Mouse (Mus musculus): ENCODE data around the gene Clmn. TPM values are rescaled to one million over a fixed set of nuclear protein-coding genes. Genes with fewer than 3 reads are reported as not detected.

Clmn gene
- polyA plus RNA-seq, 1 experiment: 0.05 TPM

- H3ac ChIP-seq (ENCODE audit: control insufficient read depth, insufficient read length, low read depth): no peak overlapping the region
- H3K79me3 ChIP-seq (ENCODE audit: low read depth): peaks cover 7% of the 10 kb centered on the region
- peaks cover 78% of the 10 kb centered on the region for H3K36me3 ChIP-seq (ENCODE audit: control insufficient read depth, insufficient read depth)
- peaks cover 38% of the 10 kb centered on the region for H3K79me2 ChIP-seq (ENCODE audit: control insufficient read depth, insufficient read depth)
- TF ChIP-seq MYOG (IDR thresholded peaks at IDR 0.05; ENCODE audit: control insufficient read depth, extremely low read depth, insufficient read length) (no peak), FOSL1 (IDR thresholded peaks at IDR 0.05; ENCODE audit: insufficient read depth, low read length, poor library complexity, severe bottlenecking) (no peak), USF1 (IDR thresholded peaks at IDR 0.05; ENCODE audit: low read depth) (no peak), CTCF (IDR thresholded peaks at IDR 0.05; ENCODE audit: control insufficient read depth, insufficient read depth, insufficient read length) (no peak), CEBPB (IDR thresholded peaks at IDR 0.05; ENCODE audit: low read depth) (no peak), MYOD1 (IDR thresholded peaks at IDR 0.05; ENCODE audit: control insufficient read depth, insufficient read length, low read depth) (no peak), MAX (IDR thresholded peaks at IDR 0.05) (no peak)
- no peaks in the 10 kb centered on the region for H3K27me3 ChIP-seq (ENCODE audit: control insufficient read depth, insufficient read depth, insufficient read length)
- H3K4me3 ChIP-seq (ENCODE audit: insufficient read depth, poor library complexity, severe bottlenecking): no peak overlapping the region
Measured at GRCm38 (mm10) chr12:104721011-104721410, 143.9 kb downstream of the Clmn start.

- no peaks in the 10 kb centered on the region for H3K27me3 ChIP-seq (ENCODE audit: control insufficient read depth, insufficient read depth, insufficient read length)
- H3K79me3 ChIP-seq (ENCODE audit: low read depth): peaks cover 9% of the 10 kb centered on the region
- H3K4me3 ChIP-seq (ENCODE audit: insufficient read depth, poor library complexity, severe bottlenecking): no peak overlapping the region
- no peak overlapping the region for H3ac ChIP-seq (ENCODE audit: control insufficient read depth, insufficient read length, low read depth)
- H3K79me2 ChIP-seq (ENCODE audit: control insufficient read depth, insufficient read depth): peaks cover 46% of the 10 kb centered on the region
- TF ChIP-seq CTCF (IDR thresholded peaks at IDR 0.05; ENCODE audit: control insufficient read depth, insufficient read depth, insufficient read length): no peak
- TF ChIP-seq USF1 (IDR thresholded peaks at IDR 0.05; ENCODE audit: low read depth): no peak
- TF ChIP-seq MYOG (IDR thresholded peaks at IDR 0.05; ENCODE audit: control insufficient read depth, extremely low read depth, insufficient read length): no peak
- TF ChIP-seq CEBPB (IDR thresholded peaks at IDR 0.05; ENCODE audit: low read depth): no peak
- TF ChIP-seq FOSL1 (IDR thresholded peaks at IDR 0.05; ENCODE audit: insufficient read depth, low read length, poor library complexity, severe bottlenecking): no peak
- TF ChIP-seq MYOD1 (IDR thresholded peaks at IDR 0.05; ENCODE audit: control insufficient read depth, insufficient read length, low read depth): no peak
- TF ChIP-seq MAX (IDR thresholded peaks at IDR 0.05): no peak
- H3K36me3 ChIP-seq (ENCODE audit: control insufficient read depth, insufficient read depth): peaks cover 73% of the 10 kb centered on the region
Measured at GRCm38 (mm10) chr12:104718956-104719355, 145.9 kb downstream of the Clmn start.

- Histone ChIP-seq H3K36me3 (ENCODE audit: control insufficient read depth, insufficient read depth) (peaks cover 73% of the 10 kb centered on the region), H3K27me3 (ENCODE audit: control insufficient read depth, insufficient read depth, insufficient read length) (no peaks in the 10 kb centered on the region), H3K79me2 (ENCODE audit: control insufficient read depth, insufficient read depth) (peaks cover 46% of the 10 kb centered on the region), H3K4me3 (ENCODE audit: insufficient read depth, poor library complexity, severe bottlenecking) (no peak overlapping the region), H3ac (ENCODE audit: control insufficient read depth, insufficient read length, low read depth) (no peak overlapping the region), H3K79me3 (ENCODE audit: low read depth) (peaks cover 9% of the 10 kb centered on the region)
- TF ChIP-seq CEBPB (IDR thresholded peaks at IDR 0.05; ENCODE audit: low read depth) (no peak), MAX (IDR thresholded peaks at IDR 0.05) (no peak), MYOG (IDR thresholded peaks at IDR 0.05; ENCODE audit: control insufficient read depth, extremely low read depth, insufficient read length) (no peak), USF1 (IDR thresholded peaks at IDR 0.05; ENCODE audit: low read depth) (no peak)
Measured at GRCm38 (mm10) chr12:104716409-104716808, 148.5 kb downstream of the Clmn start.

- H3K79me2 ChIP-seq (ENCODE audit: control insufficient read depth, insufficient read depth): peaks cover 46% of the 10 kb centered on the region
- peaks cover 73% of the 10 kb centered on the region for H3K36me3 ChIP-seq (ENCODE audit: control insufficient read depth, insufficient read depth)
- TF ChIP-seq FOSL1 (IDR thresholded peaks at IDR 0.05; ENCODE audit: insufficient read depth, low read length, poor library complexity, severe bottlenecking): no peak
- no peak for TF ChIP-seq MYOD1 (IDR thresholded peaks at IDR 0.05; ENCODE audit: control insufficient read depth, insufficient read length, low read depth)
- no peak for TF ChIP-seq CEBPB (IDR thresholded peaks at IDR 0.05; ENCODE audit: low read depth)
- TF ChIP-seq USF1 (IDR thresholded peaks at IDR 0.05; ENCODE audit: low read depth): no peak
- no peak for TF ChIP-seq CTCF (IDR thresholded peaks at IDR 0.05; ENCODE audit: control insufficient read depth, insufficient read depth, insufficient read length)
- no peak for TF ChIP-seq MYOG (IDR thresholded peaks at IDR 0.05; ENCODE audit: control insufficient read depth, extremely low read depth, insufficient read length)
- no peak for TF ChIP-seq MAX (IDR thresholded peaks at IDR 0.05)
- H3K27me3 ChIP-seq (ENCODE audit: control insufficient read depth, insufficient read depth, insufficient read length): no peaks in the 10 kb centered on the region
- no peak overlapping the region for H3K4me3 ChIP-seq (ENCODE audit: insufficient read depth, poor library complexity, severe bottlenecking)
- H3K79me3 ChIP-seq (ENCODE audit: low read depth): peaks cover 9% of the 10 kb centered on the region
- H3ac ChIP-seq (ENCODE audit: control insufficient read depth, insufficient read length, low read depth): no peak overlapping the region
Measured at GRCm38 (mm10) chr12:104715453-104715852, 149.4 kb downstream of the Clmn start.

Other genes with a start within 250 kb of the Clmn start
- gene Dicer1, start 113.1 kb downstream of the Clmn start, polyA plus RNA-seq (2012; fragmentation: generic; extraction: Trizol): 7.3 TPM
- gene Syne3, start 144.7 kb upstream of the Clmn start, polyA plus RNA-seq (2012; fragmentation: generic; extraction: Trizol): 24.8 TPM
- 92.2 TPM for gene Glrx5, start 167.6 kb upstream of the Clmn start, polyA plus RNA-seq (2012; fragmentation: generic; extraction: Trizol)